Mouse (Mus musculus) frontal cortex, adult 2 months (tissue): ENCODE data around the gene Rasl11b. TPM values are rescaled to one million over a fixed set of nuclear protein-coding genes. Genes with fewer than 3 reads are reported as not detected.

Experiments
- DNase-seq, 2 experiments: peaks; one replicate each; pipeline ENCODE4 v3.0.0; 2022; ENCODE audit warnings: low spot score in 1 of 2; ENCODE audit errors: extremely low spot score in 1 of 2
- polyA plus RNA-seq: library from polyadenylated mRNA; depleted of rRNA; stranded (reverse); fragments of >200 nt; gene quantifications from 2 replicates; pipeline ENCODE4 v1.2.3, GENCODE M21; 2012

The Rasl11b gene
- polyA plus RNA-seq, 1 experiment, result 191 TPM

DNA sequence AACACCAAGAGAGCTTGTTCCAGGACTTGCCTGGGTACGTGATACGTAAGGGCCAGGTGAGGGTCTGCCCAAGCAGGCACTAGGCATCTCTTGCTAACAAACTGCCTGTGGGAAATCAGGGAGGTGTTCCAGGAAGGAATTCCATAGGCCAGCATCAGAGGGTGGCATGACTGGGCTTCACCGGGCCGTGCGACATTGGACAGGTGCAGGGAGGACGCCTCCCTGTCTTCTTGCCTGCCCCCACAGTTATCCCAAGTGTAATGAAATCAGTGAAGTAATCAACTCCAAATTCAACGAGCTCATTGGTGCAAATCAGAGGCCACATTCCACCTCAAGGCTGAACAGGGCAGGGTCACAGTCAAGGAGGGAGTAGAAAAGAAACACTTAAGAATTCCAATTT is 11.6 kb downstream of the Rasl11b start:
- no peak for DNase-seq

DNA sequence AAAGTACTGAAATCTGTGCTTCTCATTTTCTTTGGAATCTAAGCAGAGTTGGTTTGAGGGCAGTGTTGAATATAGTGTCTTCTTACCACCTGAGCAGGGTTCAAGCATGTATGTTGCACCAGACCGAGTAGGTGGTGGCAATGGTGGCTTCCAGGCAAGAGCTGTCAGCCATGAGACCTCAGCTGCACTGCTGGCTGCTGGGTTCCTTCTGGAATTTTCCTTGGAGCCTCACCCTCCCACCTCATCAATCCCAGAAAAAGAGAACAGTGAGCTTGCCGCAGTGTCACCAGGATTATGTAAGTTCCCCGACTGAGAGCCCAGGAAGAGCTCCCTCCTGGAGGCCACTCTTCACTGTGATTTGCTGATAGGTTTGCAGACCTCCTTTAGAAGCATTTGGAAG is 12.1 kb downstream of the Rasl11b start:
- DNase-seq, result peak in 1 of 2 experiments; percentile 57

DNA sequence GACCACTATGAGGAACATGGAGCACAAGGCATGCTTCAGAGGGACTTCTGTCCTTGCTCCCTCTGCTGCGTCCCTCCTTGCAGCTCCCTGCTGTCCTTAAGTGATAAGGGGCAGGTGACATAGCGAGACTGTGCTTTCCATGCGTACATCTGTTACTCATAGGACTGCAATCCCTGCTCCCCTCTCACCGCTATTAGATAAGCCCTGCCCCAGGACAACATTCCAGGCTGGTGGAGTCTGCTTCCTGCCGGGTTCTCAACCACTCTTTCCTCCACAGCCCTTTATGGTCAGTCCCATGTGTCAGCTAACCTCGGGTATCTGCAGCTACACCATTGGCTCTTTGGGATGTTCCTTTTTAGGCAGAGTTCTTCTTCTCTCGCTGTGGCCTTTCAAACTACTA is 13.4 kb downstream of the Rasl11b start:
- no peak for DNase-seq

DNA sequence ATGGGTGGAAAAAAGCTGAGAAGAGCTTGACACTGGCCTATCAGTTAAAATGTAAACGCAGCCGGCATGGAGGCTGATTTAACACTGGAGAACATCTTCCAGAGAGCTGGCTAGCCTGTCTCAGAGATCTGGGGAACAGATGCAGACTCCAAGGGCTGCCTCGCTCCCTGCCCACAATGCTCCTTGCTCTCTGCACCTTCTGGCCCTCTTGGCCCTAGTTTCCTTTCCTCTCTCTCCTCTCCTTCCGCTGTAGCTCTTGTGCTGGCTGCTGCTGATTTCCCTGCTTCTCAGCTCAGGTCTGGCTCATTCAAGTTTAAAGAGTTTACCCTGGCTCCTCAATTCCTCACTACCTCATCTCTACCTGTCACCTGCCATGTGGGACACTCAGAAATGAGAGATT is 14.6 kb downstream of the Rasl11b start:
- no peak for DNase-seq

DNA sequence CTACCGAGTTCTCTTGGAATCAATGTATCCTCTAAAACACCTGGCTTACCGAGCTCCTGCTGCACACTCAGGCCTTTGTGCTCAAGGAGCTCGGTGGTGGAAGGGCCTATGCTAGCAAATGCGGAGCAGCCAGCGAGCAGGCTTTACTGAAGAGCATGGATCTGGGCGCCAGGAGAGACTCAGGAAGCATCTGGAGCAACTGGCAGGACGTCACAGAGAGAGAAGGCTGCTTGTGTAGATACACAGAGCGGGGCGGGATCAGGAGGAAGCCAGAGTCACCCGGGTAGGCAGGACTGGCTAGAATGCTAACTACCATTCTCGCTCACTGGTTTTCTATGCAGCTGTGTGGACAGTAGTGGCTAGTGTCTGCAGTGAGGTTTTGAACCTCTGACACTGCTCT is 16.3 kb downstream of the Rasl11b start:
- no peak for DNase-seq

DNA sequence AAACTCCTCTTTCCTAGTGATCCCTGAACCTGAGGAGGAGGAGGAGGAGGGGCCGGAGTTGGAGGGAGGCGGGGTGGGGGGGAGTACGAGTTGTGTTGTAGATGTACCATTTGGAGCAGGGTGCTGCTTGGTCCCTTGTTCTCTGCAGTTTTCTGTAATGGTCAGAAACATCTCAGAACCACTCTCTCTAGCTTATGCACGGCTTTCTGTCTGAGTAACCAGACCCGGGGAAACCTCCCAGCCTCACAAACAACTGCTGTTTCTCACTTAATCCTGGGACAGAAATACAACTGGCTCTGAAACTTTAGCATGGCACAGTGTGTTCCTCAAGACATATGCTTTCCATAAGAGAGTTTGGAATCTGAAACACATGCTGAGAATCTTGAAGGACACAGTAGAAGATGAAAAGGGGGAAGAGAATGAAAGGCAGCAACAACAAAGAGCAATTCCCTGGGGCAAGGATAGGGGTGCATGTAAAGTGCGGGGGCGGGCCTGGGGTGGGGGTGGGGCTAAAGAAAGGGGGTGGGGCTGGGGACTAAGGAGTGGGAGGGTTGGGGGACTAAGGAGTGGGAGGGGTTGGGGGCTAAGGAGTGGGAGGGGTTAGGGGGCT is 19.5 kb downstream of the Rasl11b start:
- DNase-seq, result no peak

DNA sequence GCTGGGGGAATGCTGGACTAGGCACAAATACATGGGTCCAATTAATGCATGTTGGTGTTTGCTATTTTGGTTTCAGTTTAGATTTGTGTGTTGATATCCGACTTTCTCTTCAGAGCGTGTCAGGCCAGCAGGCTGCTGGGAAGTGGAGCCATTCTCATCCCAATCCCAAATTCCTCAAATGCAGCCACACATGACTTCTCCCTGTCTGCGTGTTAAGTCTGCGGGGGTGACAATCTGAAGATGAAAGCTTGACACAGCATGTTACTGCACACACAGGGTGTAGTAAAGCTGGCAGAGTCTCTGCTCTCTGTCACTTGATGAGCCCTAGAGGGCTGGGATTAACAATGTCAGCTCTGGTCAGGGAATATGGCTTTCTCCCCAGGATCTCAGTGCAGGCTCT is 20.0 kb downstream of the Rasl11b start:
- no peak for DNase-seq

DNA sequence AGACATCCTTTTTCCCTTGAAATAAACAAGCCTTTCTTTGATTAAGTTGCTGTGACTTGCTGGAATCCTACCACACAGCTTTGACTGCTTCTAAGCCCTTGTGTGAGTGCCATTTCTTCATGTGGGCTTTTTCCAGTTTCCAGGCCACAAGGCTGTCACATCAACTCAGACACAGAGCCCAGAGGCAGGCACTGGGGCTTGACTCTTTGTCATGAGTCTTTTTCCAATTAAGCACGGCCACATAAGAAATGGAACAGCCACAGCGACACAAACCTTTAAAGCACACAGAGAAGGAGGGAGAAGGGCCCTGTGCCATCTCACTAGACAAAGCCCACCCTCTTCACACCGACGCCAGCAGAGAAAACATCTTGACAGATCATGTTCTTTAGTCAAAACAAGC is 23.4 kb downstream of the Rasl11b start:
- DNase-seq, result no peak

DNA sequence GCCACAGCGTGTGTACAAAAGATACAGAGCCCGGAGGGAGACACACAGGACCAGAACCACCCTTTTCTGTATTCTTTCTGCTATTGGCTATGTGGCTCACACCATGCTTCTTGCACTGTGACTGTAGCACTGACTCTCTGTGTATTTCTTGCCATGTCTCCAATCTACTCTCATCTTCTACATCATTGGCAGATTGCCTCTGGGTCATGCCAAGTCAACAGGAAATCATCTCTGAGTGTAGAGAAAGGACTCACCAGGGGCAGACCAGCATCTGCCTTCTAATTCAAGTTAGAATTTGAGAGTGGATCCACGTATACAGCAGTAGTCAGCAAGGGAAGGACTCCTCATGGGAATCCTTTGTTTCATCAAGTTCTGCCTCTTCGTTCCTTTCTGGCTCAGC is 27.5 kb downstream of the Rasl11b start:
- no peak for DNase-seq

DNA sequence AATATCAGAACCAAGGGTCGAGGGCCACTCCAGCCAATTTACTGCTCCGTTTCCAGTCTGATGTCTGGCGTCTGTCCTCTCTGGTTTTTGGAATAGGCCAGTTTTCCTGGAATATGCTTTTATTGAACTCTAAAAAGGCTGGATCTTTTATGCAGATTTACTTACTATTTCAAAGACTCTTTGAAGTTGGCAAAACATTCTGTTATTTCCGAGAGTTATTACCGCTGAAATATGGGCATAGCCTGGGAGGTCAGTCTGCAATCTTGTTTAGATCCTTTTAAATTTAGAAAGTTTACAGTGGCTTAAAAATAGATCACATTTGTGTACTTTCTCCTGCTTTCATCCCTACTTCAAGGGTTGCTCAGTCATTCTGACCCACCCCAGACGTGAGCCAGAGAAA is 29.4 kb downstream of the Rasl11b start:
- no peak for DNase-seq

DNA sequence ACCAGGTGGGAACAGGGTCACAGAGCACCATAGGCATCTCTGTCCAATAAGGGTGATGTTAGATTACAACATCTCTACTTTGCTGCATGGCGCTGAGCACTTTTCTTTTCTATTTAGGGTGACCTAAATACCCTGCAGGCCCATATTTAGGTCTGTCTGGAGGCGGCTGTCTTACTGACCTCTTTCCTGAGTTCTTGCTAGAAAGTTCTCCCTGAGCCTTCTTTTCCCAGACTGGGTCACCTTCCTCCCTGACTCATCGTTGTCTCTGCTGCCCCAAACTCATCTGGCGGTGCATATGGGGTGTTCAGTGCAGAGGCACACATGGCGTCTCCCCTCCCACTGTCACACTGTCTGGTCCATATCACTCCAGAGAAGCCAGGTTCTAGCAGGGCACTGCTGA is 31.1 kb downstream of the Rasl11b start:
- peak in 1 of 2 experiments; percentile 30 for DNase-seq

DNA sequence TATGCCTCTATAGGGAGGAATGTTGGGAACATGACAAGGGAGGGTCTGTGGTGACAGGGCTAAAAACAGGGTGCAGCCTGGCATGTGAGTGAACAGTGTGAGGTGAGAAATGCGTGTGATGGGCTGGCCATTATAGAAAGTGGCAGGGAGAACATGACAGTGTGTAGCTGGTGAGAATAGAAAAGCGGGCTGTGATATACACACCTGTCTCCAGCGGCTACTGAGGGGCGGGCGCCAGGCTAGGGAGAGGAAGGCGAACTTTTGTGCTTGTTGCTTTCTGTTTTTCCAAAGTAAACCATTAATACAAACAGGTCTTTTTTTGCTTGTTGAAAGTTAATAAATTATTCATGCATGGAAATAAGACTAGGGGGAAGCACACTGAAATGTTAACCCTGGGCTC is 32.3 kb downstream of the Rasl11b start:
- DNase-seq, result no peak

DNA sequence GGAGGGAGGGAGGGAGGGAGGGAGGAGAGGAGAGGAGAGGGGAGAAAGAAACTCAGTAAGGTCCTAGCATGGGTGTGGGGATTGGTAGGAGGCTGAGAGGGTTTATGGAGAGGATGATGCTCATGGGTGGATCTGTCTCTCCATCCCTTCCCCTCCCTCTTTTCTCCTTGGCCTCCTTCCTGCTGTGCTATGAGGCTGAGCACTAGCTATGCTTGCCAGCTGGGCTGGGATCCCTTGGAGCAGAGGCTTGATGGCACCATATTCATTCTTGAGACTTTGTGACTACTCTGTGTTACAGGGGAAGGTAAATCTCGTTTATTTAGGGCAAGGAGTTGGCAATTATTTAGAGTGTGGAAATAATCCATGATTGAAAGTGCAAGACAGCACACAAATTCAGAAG is 33.9 kb downstream of the Rasl11b start:
- DNase-seq, result no peak

DNA sequence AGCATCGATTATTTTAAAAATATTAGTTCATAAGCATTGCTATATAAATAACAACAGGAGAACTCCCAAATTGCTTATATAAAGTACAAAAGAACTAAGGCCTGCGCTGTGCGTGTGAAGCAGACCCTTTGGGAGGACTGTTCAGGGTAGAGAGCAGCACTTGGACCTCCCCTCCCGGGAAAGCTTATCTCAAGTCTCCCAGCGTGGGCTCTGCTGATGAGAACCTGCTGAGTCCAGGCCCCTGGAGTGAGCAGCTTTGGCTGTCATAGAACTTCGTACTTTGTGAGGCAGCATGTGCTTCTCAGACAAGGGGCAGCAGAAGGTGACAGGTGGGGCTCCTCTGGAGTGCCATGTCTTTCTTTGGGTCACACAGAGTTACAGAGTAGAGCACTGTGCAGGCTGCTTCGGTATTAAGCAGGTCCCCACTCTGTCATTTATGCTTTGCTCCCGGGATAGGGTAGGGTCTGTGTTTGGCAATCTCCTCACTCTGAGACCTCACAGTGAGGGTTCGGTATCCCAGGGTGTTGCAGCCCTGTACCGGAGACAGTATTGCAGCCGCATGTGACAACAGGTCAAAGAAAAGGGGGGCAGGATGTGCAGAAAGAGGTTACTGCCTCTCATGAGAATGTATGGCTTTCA is 34.8 kb downstream of the Rasl11b start:
- DNase-seq, result no peak

DNA sequence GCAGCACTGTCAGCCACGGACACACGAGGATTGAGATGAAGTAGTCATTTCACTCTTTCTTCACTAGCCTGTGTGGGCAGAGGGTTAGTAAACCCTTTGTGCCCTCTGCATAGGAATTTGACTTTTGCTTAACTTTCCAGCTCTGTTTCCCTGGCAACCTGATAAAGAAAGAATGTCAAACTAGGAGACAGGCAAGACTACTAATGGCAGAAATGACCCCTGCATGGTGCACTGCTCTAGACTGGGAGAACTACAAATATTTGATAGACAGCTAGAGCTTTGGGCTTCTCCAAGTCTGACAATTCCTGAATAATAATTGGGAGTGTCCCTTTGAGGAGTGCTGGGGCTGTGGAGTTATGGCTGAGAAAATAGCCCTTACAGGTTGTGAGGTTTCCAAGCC is 35.4 kb downstream of the Rasl11b start:
- no peak for DNase-seq

DNA sequence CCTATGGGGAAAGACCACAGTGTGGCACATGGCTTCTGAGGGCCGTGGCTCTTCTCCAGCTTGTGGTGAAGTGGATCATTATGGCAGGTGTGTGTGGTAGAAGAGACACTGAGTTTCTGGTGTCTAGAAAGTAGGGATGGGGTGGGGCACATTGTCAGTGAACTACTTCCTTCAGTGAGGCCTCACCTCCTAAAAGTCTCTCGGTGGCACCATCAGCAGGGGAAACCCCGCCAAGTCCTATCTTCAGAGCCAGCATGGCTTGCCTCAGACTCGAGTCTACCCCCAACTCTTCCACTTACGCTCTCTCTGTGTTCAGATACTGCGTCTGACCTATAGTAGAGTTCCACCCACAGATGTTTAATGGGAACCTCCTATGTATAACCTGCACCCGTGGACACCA is 38.7 kb downstream of the Rasl11b start:
- no peak for DNase-seq

DNA sequence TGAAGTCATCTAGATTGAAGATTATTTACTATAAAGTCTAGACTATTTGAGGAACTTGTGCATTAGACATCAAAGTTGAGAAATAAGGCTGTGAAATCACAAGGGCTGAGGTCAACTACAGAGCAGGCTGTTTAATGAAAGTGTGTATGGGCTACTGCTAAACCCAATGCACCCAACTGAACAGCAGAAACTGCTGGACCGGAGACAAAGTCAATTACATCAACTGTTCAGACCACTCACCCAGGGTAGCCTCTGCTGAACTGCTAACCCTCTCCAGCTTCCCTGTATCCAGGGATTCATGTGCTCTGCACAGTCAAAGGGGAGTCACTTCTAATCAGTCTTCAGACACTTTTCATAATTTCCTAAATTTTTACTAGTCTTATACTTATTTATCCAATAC is 44.3 kb downstream of the Rasl11b start:
- no peak for DNase-seq

DNA sequence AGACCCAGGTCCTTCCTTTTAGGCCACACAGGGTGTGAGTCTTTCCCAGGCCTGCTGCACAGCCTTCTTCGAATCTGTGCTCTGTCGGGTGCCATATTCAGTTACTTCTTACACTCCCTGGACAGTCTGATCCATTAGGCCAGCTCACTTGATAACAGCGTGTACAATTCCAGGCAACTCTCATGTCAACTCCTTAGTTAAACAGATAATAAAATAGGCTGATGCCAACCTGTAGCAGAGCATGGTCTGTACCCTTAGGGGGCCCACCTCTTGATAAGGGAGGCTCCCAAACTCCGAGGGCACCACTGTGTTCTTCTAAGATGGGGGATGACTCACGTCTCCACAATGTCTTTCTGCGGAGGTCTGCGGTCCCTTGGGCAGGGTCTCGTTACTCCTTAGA is 45.2 kb downstream of the Rasl11b start:
- no peak for DNase-seq

DNA sequence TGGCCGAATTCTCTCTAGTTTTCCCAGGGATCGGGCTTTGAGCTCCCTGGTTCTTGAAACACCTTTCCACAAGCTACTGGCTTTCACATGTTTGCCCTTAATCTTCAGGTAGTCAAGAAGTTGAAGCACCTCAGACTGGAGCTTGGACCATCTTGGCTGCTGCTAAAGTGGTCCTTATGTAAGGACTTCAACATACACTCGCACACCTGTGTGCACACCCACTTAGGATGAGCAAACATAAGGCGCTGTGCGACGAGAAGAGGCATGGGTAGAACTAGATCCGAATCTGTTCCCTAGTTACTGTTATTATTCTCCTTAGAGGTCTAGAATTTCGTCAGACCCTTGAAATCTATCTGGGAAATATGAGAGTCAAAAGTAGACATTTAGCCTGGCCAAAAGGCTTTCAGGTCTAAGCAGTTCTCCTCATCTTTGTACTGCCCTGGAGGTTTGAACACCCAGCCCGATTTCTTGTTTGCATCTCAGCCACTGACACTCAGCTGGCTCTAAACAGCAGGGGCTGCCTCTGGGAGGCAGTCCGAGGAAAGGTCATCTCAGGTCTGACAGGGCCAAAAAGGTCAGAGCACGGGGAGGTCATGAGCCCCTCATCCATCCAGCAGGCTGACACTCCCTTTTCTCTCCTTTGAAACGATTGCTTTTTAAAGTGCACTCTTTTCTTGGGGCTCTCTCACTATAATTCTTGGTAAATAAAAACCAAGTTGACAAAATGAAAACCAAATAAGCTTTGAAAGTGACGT is 46.0 kb downstream of the Rasl11b start:
- DNase-seq, result no peak

DNA sequence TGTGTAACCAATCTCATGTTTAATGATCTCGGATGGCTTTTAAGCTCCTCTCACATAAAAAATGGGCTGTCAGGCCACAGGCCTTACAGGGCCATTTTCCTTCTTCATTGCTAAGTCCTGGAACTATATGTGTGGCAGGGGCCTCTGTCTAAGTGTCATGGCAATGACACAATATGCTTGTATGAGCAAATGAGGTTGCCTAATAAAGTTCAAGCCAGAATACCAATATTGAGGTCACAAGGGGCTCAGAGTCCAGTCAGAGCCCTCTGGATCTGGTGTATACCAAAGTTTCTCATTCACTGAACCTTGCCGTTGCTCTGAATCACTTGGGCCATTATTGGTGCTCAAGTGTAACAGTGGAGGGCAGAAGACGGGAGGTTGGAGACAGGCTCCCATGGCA is 47.6 kb downstream of the Rasl11b start:
- DNase-seq, result no peak

DNA sequence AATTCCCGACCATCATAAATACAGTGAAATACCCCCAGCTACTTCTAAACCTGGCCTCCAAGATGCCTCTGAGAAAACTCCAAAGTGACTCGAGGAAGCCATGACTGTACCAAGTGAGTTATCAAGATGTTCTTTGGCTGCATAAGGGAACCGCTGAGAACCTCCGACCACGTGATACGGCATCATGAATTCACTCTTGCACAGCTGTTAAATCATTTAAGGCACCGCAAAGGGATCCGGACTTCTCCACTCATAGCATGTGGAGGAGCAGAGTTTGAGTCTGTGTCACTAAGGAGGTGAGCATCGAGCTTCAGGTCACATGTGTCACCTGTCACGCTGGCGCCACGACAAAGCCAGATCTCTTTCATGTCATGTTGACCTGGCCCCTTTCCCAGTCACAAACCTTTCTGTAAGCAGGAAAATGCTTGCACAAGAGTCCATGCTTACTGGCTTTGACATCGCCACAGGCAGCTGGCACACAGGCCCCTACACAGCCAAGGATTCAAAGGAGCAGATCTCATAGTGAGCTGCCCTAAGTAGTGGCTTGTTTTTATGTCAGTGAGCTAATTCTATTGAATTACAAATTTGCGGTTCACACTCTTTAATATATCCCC is 49.4 kb downstream of the Rasl11b start:
- no peak for DNase-seq
